Mouse (Mus musculus) WW6 (cell line): ENCODE data around the gene Opa1.

Source experiments
- DNase-seq: peaks from one replicate; pipeline ENCODE4 v3.0.0-alpha.2; 2013; ENCODE audit warnings: low read depth, low spot score

The Opa1 gene

GRCm38 (mm10) chr16:29656187-29656825, 77.2 kb downstream of the Opa1 start:
- DNase-seq = no peak

- DNase-seq = no peak
Measured at GRCm38 (mm10) chr16:29656901-29657300, 77.8 kb downstream of the Opa1 start.

GRCm38 (mm10) chr16:29657650-29658548, 78.8 kb downstream of the Opa1 start:
- peak; percentile 34 for DNase-seq

GRCm38 (mm10) chr16:29659101-29659810, 80.1 kb downstream of the Opa1 start:
- DNase-seq = no peak

- DNase-seq = no peak
Measured at GRCm38 (mm10) chr16:29663042-29663758, 84.1 kb downstream of the Opa1 start.

- no peak for DNase-seq
Measured at GRCm38 (mm10) chr16:29664392-29664791, 85.3 kb downstream of the Opa1 start.

- no peak for DNase-seq
Measured at GRCm38 (mm10) chr16:29666991-29667701, 88.0 kb downstream of the Opa1 start.

- no peak for DNase-seq
Measured at GRCm38 (mm10) chr16:29667702-29668061, 88.5 kb downstream of the Opa1 start.

GRCm38 (mm10) chr16:29668451-29668850, 89.3 kb downstream of the Opa1 start:
- DNase-seq = no peak

GRCm38 (mm10) chr16:29670806-29671205, 91.7 kb downstream of the Opa1 start:
- no peak for DNase-seq

GRCm38 (mm10) chr16:29673230-29673629, 94.1 kb downstream of the Opa1 start:
- DNase-seq = no peak

- no peak for DNase-seq
Measured at GRCm38 (mm10) chr16:29679607-29680006, 100.5 kb downstream of the Opa1 start.

GRCm38 (mm10) chr16:29680548-29681175, 101.5 kb downstream of the Opa1 start:
- DNase-seq = no peak

- DNase-seq = peak; percentile 64
Measured at GRCm38 (mm10) chr16:29682555-29683431, 103.7 kb downstream of the Opa1 start.

GRCm38 (mm10) chr16:29683563-29683962, 104.4 kb downstream of the Opa1 start:
- DNase-seq = no peak

GRCm38 (mm10) chr16:29684111-29684510, 105.0 kb downstream of the Opa1 start:
- no peak for DNase-seq

GRCm38 (mm10) chr16:29684641-29685040, 105.5 kb downstream of the Opa1 start:
- no peak for DNase-seq

GRCm38 (mm10) chr16:29686141-29686540, 107.0 kb downstream of the Opa1 start:
- no peak for DNase-seq
